Mouse (Mus musculus) R1 (cell line): ENCODE results near the gene Hpgd.
"Not testable (repeated sequence)": the region's sequence is repeated elsewhere in the genome, so short reads cannot be mapped to it uniquely, and the experiment has no call there.

ENCODE experiments used
- DNase-seq: peaks from one replicate; pipeline ENCODE4 v3.0.0-alpha.2; 2018; ENCODE audit warnings: low read depth, low spot score

Gene Hpgd

GRCm38 (mm10) chr8:56294373-56294877 is at the start of gene Hpgd:
Hpgd (plus strand) TSS chr8:56294585.
- peak; percentile 71 for DNase-seq

- DNase-seq: peak; percentile 96
These were observed 42.7 kb upstream of the Hpgd start for GRCm38 (mm10) chr8:56251728-56252127.

GRCm38 (mm10) chr8:56252314-56252713 is 42.1 kb upstream of the Hpgd start:
- DNase-seq: peak; percentile 98

GRCm38 (mm10) chr8:56261190-56261589 is 33.2 kb upstream of the Hpgd start:
- DNase-seq: no peak

- no peak for DNase-seq
These were observed 24.4 kb upstream of the Hpgd start for GRCm38 (mm10) chr8:56269687-56270663.

GRCm38 (mm10) chr8:56272934-56273333 is 21.5 kb upstream of the Hpgd start:
- DNase-seq: no peak

- DNase-seq: no peak
These were observed 19.1 kb upstream of the Hpgd start for GRCm38 (mm10) chr8:56275316-56275715.

- no peak for DNase-seq
These were observed 16.4 kb upstream of the Hpgd start for GRCm38 (mm10) chr8:56277810-56278528.

GRCm38 (mm10) chr8:56278545-56279063 is 15.8 kb upstream of the Hpgd start:
- DNase-seq: no peak

GRCm38 (mm10) chr8:56283936-56284335 is 10.4 kb upstream of the Hpgd start:
- no peak for DNase-seq

GRCm38 (mm10) chr8:56284957-56285356 is 9.4 kb upstream of the Hpgd start:
- no peak for DNase-seq

GRCm38 (mm10) chr8:56286717-56287116 is 7.7 kb upstream of the Hpgd start:
- DNase-seq: no peak

- no peak for DNase-seq
These were observed 6.9 kb upstream of the Hpgd start for GRCm38 (mm10) chr8:56287370-56288072.

GRCm38 (mm10) chr8:56292318-56292717 is 2.1 kb upstream of the Hpgd start:
- no peak for DNase-seq

GRCm38 (mm10) chr8:56293480-56293879 is 905 bp upstream of the Hpgd start:
- no peak for DNase-seq

GRCm38 (mm10) chr8:56294886-56295555 is 636 bp downstream of the Hpgd start:
- no peak for DNase-seq

- no peak for DNase-seq
These were observed 5.0 kb downstream of the Hpgd start for GRCm38 (mm10) chr8:56299421-56299820.

- DNase-seq: not testable (repeated sequence)
These were observed 6.9 kb downstream of the Hpgd start for GRCm38 (mm10) chr8:56301303-56301702.

- DNase-seq: no peak
These were observed 10.2 kb downstream of the Hpgd start for GRCm38 (mm10) chr8:56304595-56304994.

- DNase-seq: no peak
These were observed 19.2 kb downstream of the Hpgd start for GRCm38 (mm10) chr8:56313622-56314021.

- DNase-seq: no peak
These were observed 20.8 kb downstream of the Hpgd start for GRCm38 (mm10) chr8:56315189-56315588.
